Mouse (Mus musculus) CH12.LX (cell line): ENCODE data around the gene Pdhb.

ENCODE experiments used
- CHD2 ChIP-seq: IDR thresholded peaks from 2 replicates; pipeline ENCODE4 v1.6.1; 2011; ENCODE audit warnings: low read length, improper control_type of control experiment
- CTCF ChIP-seq, 2 experiments: IDR thresholded peaks in 1 of 2; conservative IDR thresholded peaks in 1 of 2; 2 replicates each; pipeline ENCODE4 v1.5.1; 2011 to 2012; ENCODE audit warnings: low read depth in 2 of 2, low read length in 2 of 2, improper control_type of control experiment in 1 of 2, inconsistent platforms in 1 of 2, mild to moderate bottlenecking in 1 of 2, moderate library complexity in 1 of 2
- EP300 ChIP-seq: IDR thresholded peaks from 2 replicates; pipeline ENCODE4 v1.6.1; 2011; ENCODE audit warnings: low read length, improper control_type of control experiment
- GABPA ChIP-seq: IDR thresholded peaks from 2 replicates; pipeline ENCODE4 v1.6.1; 2012; ENCODE audit warnings: low read depth, low read length, improper control_type of control experiment, inconsistent platforms; ENCODE audit not compliant: insufficient replicate concordance
- JUND ChIP-seq: conservative IDR thresholded peaks from 2 replicates; pipeline ENCODE4 v1.6.1; 2011; ENCODE audit warnings: low read depth, low read length, improper control_type of control experiment
- MAFK ChIP-seq: IDR thresholded peaks from 2 replicates; pipeline ENCODE4 v1.6.1; 2011; ENCODE audit warnings: low read length, improper control_type of control experiment; ENCODE audit not compliant: insufficient replicate concordance
- MXI1 ChIP-seq: IDR thresholded peaks from 2 replicates; pipeline ENCODE4 v1.6.1; 2011; ENCODE audit warnings: mild to moderate bottlenecking, low read depth, low read length, improper control_type of control experiment
- POLR2A ChIP-seq: IDR thresholded peaks from 2 replicates; pipeline ENCODE4 v1.6.1; 2011; ENCODE audit warnings: low read depth, mild to moderate bottlenecking, improper control_type of control experiment, low read length
- RAD21 ChIP-seq: IDR thresholded peaks from 2 replicates; pipeline ENCODE4 v1.6.1; 2011; ENCODE audit warnings: low read depth, mild to moderate bottlenecking, low read length, improper control_type of control experiment, moderate library complexity
- TCF12 ChIP-seq: IDR thresholded peaks from 2 replicates; pipeline ENCODE4 v1.6.1; 2014; ENCODE audit warnings: low read depth, mild to moderate bottlenecking, inconsistent platforms, low read length, improper control_type of control experiment
- ZKSCAN1 ChIP-seq: IDR thresholded peaks from 2 replicates; pipeline ENCODE4 v1.6.1; 2012; ENCODE audit warnings: low read depth, inconsistent platforms, low read length, improper control_type of control experiment, borderline replicate concordance
- ZMIZ1 ChIP-seq: IDR thresholded peaks from 2 replicates; pipeline ENCODE4 v1.6.1; 2012; ENCODE audit warnings: low read depth, mild to moderate bottlenecking, inconsistent platforms, low read length, improper control_type of control experiment

DNA sequence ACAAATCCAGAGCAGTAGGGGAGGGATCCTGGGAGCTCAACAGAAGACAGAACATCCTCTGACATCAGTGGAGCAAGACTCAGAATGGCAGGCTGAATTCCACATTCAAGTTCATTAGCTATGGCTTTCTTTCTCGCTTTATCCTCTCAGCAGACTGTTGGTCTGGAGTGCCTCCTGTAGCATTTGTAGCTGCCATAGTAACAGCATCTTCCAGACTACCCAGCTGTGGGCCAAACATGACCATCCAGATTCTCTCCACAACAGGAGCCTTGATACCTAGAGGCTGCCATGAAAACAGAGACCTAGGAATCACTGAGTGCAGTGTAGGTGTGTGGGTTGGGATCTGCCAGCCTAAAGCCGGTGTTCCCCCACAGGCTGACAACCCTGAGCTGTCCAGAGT, 37.1 kb upstream of the Pdhb start:
- TF ChIP-seq GABPA (no peak), RAD21 (no peak), CTCF (conservative IDR thresholded peaks at IDR 0.05 in 1 of 2, IDR thresholded peaks at IDR 0.05 in 1 of 2; ENCODE audit: low read depth in 2 of 2, low read length in 2 of 2) (no peak), ZKSCAN1 (no peak), TCF12 (no peak), MAFK (no peak), CHD2 (no peak), EP300 (no peak), ZMIZ1 (no peak), JUND (no peak), POLR2A (no peak), MXI1 (no peak)
